Mouse (Mus musculus) liver, embryonic 16.5 days (tissue): ENCODE results near the gene Nr2c2. TPM values are rescaled to one million over a fixed set of nuclear protein-coding genes. Genes with fewer than 3 reads are reported as not detected.
"Not testable (repeated sequence)": the region's sequence is repeated elsewhere in the genome, so short reads cannot be mapped to it uniquely, and the experiment has no call there.

Experiments
- ATAC-seq: fragments of 200-750 bp; cut with Nextera tagmentation; 2 replicates; pipeline ENCODE4 v1.8.0; 2017; ENCODE audit warnings: low read depth, mild to moderate bottlenecking, moderate number of reproducible peaks, moderate library complexity
- H3K27ac ChIP-seq: fragments of 300-500 bp; sonication (generic); 2 replicates; pipeline ENCODE4 v1.5.1; 2014; ENCODE audit warnings: mild to moderate bottlenecking, low read length
- H3K27me3 ChIP-seq: fragments of 300-500 bp; sonication (generic); 2 replicates; pipeline ENCODE4 v1.6.1; 2014; ENCODE audit warnings: low read depth, low read length, mixed read lengths; ENCODE audit not compliant: control insufficient read depth, insufficient read depth
- H3K36me3 ChIP-seq: fragments of 300-500 bp; sonication (generic); 2 replicates; pipeline ENCODE4 v1.6.1; 2014; ENCODE audit warnings: mild to moderate bottlenecking; ENCODE audit not compliant: control insufficient read depth, insufficient read depth
- H3K4me1 ChIP-seq: fragments of 300-500 bp; sonication (generic); 2 replicates; pipeline ENCODE4 v1.6.1; 2014; ENCODE audit warnings: low read depth, low read length, mixed read lengths; ENCODE audit not compliant: control insufficient read depth
- H3K4me2 ChIP-seq: fragments of 300-500 bp; sonication (generic); 2 replicates; pipeline ENCODE4 v1.6.1; 2014; ENCODE audit warnings: low read depth, low read length, mixed read lengths
- H3K4me3 ChIP-seq: fragments of 300-500 bp; sonication (generic); 2 replicates; pipeline ENCODE4 v1.5.1; 2014; ENCODE audit warnings: low read depth, mild to moderate bottlenecking, low read length
- H3K9ac ChIP-seq: fragments of 300-500 bp; sonication (generic); 2 replicates; pipeline ENCODE4 v1.6.1; 2014; ENCODE audit warnings: low read depth, low read length
- H3K9me3 ChIP-seq: fragments of 300-500 bp; sonication (generic); replicated peaks from 2 replicates; pipeline ENCODE4 v1.6.1; 2016; ENCODE audit warnings: low read length; ENCODE audit not compliant: control insufficient read depth
- WGBS: fragments of 180-500 bp; shearing (Covaris S2); extraction: QIAGEN DNeasy Blood & Tissue Kit; methylation state at CpG from one replicate; pipeline ENCODE4 v1.1.7; 2014; ENCODE audit not compliant: insufficient replicate concordance; 5-methylcytosine and 5-hydroxymethylcytosine counted together
- polyA plus RNA-seq: library from polyadenylated mRNA; unstranded; fragments of >200 nt; fragmentation: Nextera tagmentation; extraction: Ambion mirVana; gene quantifications from 2 replicates; pipeline ENCODE4 v1.2.1, GENCODE M21; 2015

Gene Nr2c2
- polyA plus RNA-seq, 1 experiment from 2014 or later, result 4.3 TPM

DNA sequence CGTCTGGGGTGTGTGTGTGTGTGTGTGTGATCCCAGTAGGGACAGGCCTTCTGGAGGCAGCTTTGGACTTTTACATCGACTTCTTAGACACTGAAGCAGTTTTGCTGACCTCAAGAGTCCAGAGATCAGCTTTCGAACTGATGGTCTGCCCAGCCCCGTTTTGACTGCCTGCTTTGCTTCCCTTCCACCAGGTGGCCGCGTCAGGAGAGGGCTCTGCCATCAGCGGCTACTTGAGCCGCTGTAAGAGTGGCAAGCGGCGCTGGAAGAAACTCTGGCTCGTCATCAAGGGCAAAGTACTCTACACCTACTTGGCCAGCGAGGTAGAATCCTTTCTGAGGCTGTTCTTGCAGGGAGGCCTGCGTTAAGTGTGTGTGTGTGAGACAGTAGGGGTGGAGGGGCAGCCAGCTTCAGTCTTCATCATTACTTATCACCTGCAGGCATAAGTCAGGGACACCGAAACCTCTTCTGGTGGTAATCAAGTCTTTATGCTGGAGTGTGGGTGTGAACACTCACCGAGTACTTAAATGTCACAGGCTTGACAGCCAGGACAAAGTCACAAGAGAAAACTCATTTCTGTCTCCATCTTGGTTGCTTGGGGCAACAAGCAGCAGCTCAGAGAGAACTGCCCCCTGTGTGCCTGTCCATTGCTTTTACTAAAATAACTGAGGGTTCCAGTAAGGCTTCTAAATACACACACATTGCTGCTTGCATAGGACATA lies 19.9 kb upstream of the Nr2c2 start:
- Histone ChIP-seq H3K36me3 (no peaks in the 10 kb centered on the region), H3K9ac (no peak overlapping the region), H3K27me3 (no peaks in the 10 kb centered on the region; the same call in 1 of the 2 replicates), H3K9me3 (no peaks in the 10 kb centered on the region), H3K27ac (no peak overlapping the region), H3K4me1 (no peaks in the 10 kb centered on the region), H3K4me3 (no peak overlapping the region), H3K4me2 (no peak overlapping the region)
- WGBS, result 60% methylated on average over 15 of the region's 15 CpGs
- ATAC-seq, result no peak

GRCm38 (mm10) chr6:92080730-92081129 lies 10.5 kb upstream of the Nr2c2 start:
- no peak overlapping the region for H3K9ac ChIP-seq
- no peak overlapping the region for H3K4me3 ChIP-seq
- ATAC-seq, result no peak
- H3K27me3 ChIP-seq, result no peaks in the 10 kb centered on the region
- H3K4me1 ChIP-seq, result no peaks in the 10 kb centered on the region
- H3K4me2 ChIP-seq, result no peak overlapping the region
- 73% methylated on average over 2 of the region's 2 CpGs for WGBS
- H3K9me3 ChIP-seq, result no peaks in the 10 kb centered on the region
- H3K27ac ChIP-seq, result no peak overlapping the region
- H3K36me3 ChIP-seq, result no peaks in the 10 kb centered on the region

DNA sequence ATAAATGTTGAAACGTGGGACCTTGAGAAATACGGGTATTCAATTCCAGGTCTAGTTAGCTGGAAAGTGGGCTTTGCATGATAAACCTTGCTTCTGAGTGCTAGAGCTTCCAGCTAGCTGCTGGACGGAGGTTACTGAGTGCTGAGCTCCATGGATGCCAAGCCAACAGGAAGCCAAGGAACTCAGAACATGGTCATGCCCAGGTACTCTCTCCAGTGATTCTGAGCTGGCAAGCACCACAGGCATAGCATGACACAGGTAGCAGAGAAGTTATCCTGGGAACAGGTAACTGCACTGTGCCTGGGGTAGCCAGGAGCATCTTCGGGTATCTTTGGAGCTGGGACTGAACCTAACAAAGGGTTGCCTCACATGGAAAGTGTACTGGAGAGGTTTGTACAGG lies 8.4 kb upstream of the Nr2c2 start:
- no peaks in the 10 kb centered on the region for H3K27me3 ChIP-seq
- no peak overlapping the region for H3K4me3 ChIP-seq
- no peak for ATAC-seq
- 68% methylated on average over 4 of the region's 4 CpGs for WGBS
- no peak overlapping the region for H3K9ac ChIP-seq
- no peaks in the 10 kb centered on the region for H3K36me3 ChIP-seq
- H3K27ac ChIP-seq, result no peak overlapping the region
- no peaks in the 10 kb centered on the region for H3K9me3 ChIP-seq
- no peak overlapping the region for H3K4me2 ChIP-seq
- no peaks in the 10 kb centered on the region for H3K4me1 ChIP-seq

DNA sequence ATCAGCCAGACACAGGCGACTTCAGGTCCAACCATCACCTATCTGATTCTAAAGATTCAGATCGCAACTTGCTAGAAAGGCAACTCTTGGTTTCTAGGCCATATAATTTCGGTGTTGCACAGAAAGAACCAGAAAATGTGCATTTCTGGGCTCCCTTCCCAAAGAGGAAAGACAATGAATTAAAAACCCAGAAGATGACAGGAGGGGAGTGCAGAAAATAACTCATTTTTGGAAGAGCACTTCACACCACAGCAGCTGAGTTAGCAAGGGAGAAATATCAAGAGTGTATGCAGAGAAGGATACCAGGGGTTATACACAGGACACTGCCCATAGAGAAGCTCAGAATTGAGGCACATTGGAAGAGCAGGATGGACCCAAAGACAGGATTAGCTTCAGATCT lies 6.3 kb upstream of the Nr2c2 start:
- Histone ChIP-seq H3K36me3 (no peaks in the 10 kb centered on the region), H3K4me2 (no peak overlapping the region), H3K27ac (no peak overlapping the region), H3K27me3 (no peaks in the 10 kb centered on the region), H3K9me3 (no peaks in the 10 kb centered on the region), H3K4me1 (peaks cover under 1% of the 10 kb centered on the region; the same call in 1 of the 2 replicates), H3K4me3 (no peak overlapping the region), H3K9ac (no peak overlapping the region)
- no peak for ATAC-seq
- WGBS, result 65% methylated on average over 3 of the region's 3 CpGs

DNA sequence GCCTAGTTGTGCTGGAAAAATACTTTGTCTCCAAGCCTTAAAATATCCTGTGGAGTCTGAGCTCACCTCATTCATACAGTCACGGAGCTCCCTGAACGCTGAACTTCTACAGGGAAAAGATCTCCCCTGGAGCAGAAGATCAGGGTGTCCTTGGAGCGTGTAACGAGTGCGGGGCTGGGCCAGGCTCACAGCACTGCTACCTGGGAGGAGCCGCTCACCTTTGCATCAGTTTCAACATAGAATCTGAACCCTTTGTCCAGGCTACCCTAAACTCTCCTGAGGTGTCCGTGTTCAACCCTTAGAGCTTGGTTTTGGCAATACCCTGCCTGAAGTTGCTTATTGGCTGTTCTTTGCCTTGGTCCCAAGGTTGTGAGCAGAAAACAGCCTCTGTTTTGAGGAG lies 2.0 kb upstream of the Nr2c2 start:
- not testable (repeated sequence) for H3K9me3 ChIP-seq, H3K27ac ChIP-seq, H3K9ac ChIP-seq, H3K4me2 ChIP-seq, H3K4me3 ChIP-seq, ATAC-seq, H3K36me3 ChIP-seq, H3K27me3 ChIP-seq
- H3K4me1 ChIP-seq, result peaks cover 24% of the 10 kb centered on the region
- WGBS, result 80% methylated on average over 7 of the region's 7 CpGs

DNA sequence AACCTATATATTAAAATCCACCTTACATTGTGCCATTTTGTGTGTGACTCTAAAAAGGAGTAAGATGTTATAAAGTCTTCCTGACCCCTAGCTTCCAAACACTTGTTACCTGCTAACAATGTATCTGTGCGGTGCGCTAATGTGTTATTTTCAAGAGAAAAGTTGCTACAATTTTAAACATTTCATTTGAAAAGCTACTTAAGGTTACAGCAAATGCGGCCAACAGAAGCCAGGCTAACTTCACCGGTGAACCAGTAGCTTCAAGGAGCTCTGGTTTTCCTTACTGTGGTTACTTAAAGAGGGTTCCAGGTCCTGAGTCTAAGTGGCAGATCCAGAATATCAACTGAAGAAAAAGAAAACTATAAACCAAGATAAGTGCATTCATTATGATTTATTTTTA lies 1.2 kb upstream of the Nr2c2 start:
- WGBS, result 85% methylated on average over 4 of the region's 4 CpGs
- Histone ChIP-seq H3K27ac (no peak overlapping the region), H3K9ac (no peak overlapping the region), H3K27me3 (no peaks in the 10 kb centered on the region), H3K9me3 (no peaks in the 10 kb centered on the region), H3K4me3 (no peak overlapping the region), H3K4me1 (peaks cover 32% of the 10 kb centered on the region), H3K4me2 (0 out of 2 replicates have a peak overlapping the region, but pooled peaks have one; percentile 74), H3K36me3 (no peaks in the 10 kb centered on the region)
- no peak for ATAC-seq

- H3K36me3 ChIP-seq, result no peaks in the 10 kb centered on the region
- 5% methylated on average over 4 of the region's 4 CpGs for WGBS
- peaks cover 36% of the 10 kb centered on the region for H3K4me1 ChIP-seq
- H3K4me3 ChIP-seq, result peak overlapping the region; percentile 98
- peak overlapping the region; percentile 99 for H3K9ac ChIP-seq
- ATAC-seq, result no peak
- peak overlapping the region; percentile 100 for H3K27ac ChIP-seq
- H3K9me3 ChIP-seq, result no peaks in the 10 kb centered on the region
- H3K27me3 ChIP-seq, result no peaks in the 10 kb centered on the region
- peak overlapping the region; percentile 74 for H3K4me2 ChIP-seq
Measured at GRCm38 (mm10) chr6:92090497-92090896, 693 bp upstream of the Nr2c2 start.

DNA sequence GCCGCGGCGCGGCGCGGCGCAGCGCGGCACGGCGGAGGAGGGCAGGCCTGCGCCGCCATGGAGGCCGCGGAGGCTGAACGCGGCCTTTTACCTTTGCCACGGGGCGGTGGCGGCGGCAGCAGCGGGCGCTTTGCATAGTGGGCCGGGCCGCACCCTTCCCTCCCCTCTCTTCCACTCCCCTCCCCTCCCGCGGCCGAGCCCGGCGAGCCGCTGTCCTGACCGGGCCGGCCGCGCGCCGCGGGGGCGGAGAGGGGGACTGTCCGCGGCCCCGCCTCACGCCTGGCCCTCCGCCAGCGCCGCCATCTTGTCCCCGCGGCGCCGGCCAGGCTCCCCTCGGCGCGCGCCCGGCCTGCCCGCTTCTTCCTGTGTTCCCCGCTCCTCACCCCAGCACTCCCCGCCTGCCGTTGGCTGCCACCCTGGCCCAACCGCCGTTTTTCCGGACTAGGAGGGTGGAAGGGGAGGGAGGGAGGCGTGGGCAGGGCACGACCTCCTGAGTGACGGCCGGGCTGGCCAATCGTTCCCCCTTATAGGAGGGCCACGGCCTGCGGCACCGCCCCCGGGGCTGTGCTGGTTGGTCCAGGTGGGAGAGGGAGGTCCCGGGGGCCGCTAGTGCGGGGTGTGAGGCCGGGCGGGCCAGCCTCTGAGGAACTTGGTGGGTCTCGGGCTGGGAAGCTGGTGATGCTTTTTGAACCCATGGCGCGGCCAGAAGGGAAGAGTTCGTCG lies 738 bp downstream of the Nr2c2 start:
- H3K9ac ChIP-seq, result peak overlapping the region; percentile 99
- H3K9me3 ChIP-seq, result no peaks in the 10 kb centered on the region
- under 1% methylated on average over 45 of the region's 81 CpGs for WGBS
- peak; percentile 96 for ATAC-seq
- peak overlapping the region; percentile 98 for H3K4me3 ChIP-seq
- no peaks in the 10 kb centered on the region for H3K27me3 ChIP-seq
- H3K4me2 ChIP-seq, result peak overlapping the region; percentile 74
- peaks cover 40% of the 10 kb centered on the region for H3K4me1 ChIP-seq
- peak overlapping the region; percentile 100 for H3K27ac ChIP-seq
- no peaks in the 10 kb centered on the region for H3K36me3 ChIP-seq

DNA sequence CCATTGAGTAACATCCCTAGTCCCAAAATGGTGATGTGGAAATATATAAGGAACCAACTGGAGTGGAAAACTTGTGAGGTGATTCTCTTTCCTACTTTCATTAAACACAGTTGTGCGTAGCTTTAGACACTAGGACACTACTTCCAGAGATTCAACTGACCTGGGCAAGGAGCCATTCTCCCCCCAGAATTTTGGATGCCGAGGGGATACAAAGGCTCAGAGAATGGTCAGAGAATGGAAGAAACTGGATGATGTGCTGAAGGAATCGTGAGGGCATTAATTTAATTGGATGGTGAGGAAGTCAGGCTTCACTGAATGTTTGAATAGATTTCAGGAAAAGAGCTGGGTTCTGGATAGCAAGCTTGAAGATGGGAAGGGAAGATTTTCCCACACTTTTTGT lies 1.5 kb downstream of the Nr2c2 start:
- Histone ChIP-seq H3K9ac (peak overlapping the region; percentile 99), H3K4me1 (peaks cover 40% of the 10 kb centered on the region), H3K36me3 (no peaks in the 10 kb centered on the region), H3K4me2 (peak overlapping the region; percentile 74), H3K9me3 (no peaks in the 10 kb centered on the region), H3K4me3 (peak overlapping the region; percentile 98), H3K27ac (peak overlapping the region; percentile 100), H3K27me3 (no peaks in the 10 kb centered on the region)
- WGBS, result 27% methylated on average over 3 of the region's 3 CpGs
- ATAC-seq, result no peak
